8 mouse cellular contexts compared by ENCODE assay signal in genomic region chr5:105792331-105792801, GRCm38 (mm10).
DNase-seq lines count a peak whose midpoint lies in the region; ATAC-seq lines count a peak whose summit lies in the region.

No protein-coding gene starts in this region.

- peak; percentile 49; the same call in 1 of the 2 replicates for ATAC-seq in heart, embryonic 12.5 days (ENCODE audit: insufficient number of reproducible peaks, low FRiP score)
- peak; percentile 73 for ATAC-seq in kidney, embryonic 16.5 days (ENCODE audit: low FRiP score, low TSS enrichment)

- peak overlapping the region; percentile 67 for H3K27ac ChIP-seq in heart, embryonic 12.5 days (ENCODE audit: poor library complexity, severe bottlenecking)
- H3K27ac ChIP-seq in kidney, embryonic 16.5 days (ENCODE audit: low read length) = peak overlapping the region; percentile 92
- H3K27ac ChIP-seq in midbrain, embryonic 10.5 days (replicated peaks) = peak overlapping the region; percentile 35

- H3K9ac ChIP-seq in heart, embryonic 12.5 days = peak overlapping the region; percentile 55
- peak overlapping the region; percentile 51; the same call in 1 of the 2 replicates for H3K9ac ChIP-seq in kidney, embryonic 16.5 days (replicated peaks; ENCODE audit: low read length)

- H3K36me3 ChIP-seq in heart, embryonic 12.5 days = no peaks in the 10 kb centered on the region
- no peaks in the 10 kb centered on the region for H3K36me3 ChIP-seq in kidney, embryonic 16.5 days (ENCODE audit: insufficient read depth, low read length)
- H3K36me3 ChIP-seq in midbrain, embryonic 10.5 days = no peaks in the 10 kb centered on the region

- peak; percentile 64 for DNase-seq in 3134 (ENCODE audit: extremely low read depth, insufficient read length, low spot score)
- DNase-seq in cerebellum, adult 18-20 months = peak; percentile 54 to 57
- no peak for DNase-seq in midbrain, embryonic 10.5 days (ENCODE audit: low spot score)
- DNase-seq in natural killer cell, adult 2 months (ENCODE audit: low spot score in 2 of 2) = no peak
- DNase-seq in right cerebral cortex, adult 2 months (ENCODE audit: low spot score in 2 of 2) = no peak
- no peak for DNase-seq in layer of hippocampus, postnatal 14 days (ENCODE audit: low spot score in 2 of 2)

- peaks cover 42% of the 10 kb centered on the region for H3K27me3 ChIP-seq in heart, embryonic 12.5 days (replicated peaks)
- H3K27me3 ChIP-seq in kidney, embryonic 16.5 days (ENCODE audit: insufficient read depth, low read length) = no peaks in the 10 kb centered on the region
- no peaks in the 10 kb centered on the region for H3K27me3 ChIP-seq in midbrain, embryonic 10.5 days (ENCODE audit: low read depth, poor library complexity, severe bottlenecking)

- peaks cover 38% of the 10 kb centered on the region for H3K4me1 ChIP-seq in heart, embryonic 12.5 days (replicated peaks)
- peaks cover 84% of the 10 kb centered on the region for H3K4me1 ChIP-seq in kidney, embryonic 16.5 days (ENCODE audit: insufficient read depth, low read length)
- peaks cover 24% of the 10 kb centered on the region for H3K4me1 ChIP-seq in midbrain, embryonic 10.5 days

- H3K4me2 ChIP-seq in heart, embryonic 12.5 days = peak overlapping the region; percentile 61
- peak overlapping the region; percentile 46 for H3K4me2 ChIP-seq in kidney, embryonic 16.5 days (replicated peaks; ENCODE audit: low read depth, low read length)

- 8% methylated on average over 8 of the region's 8 CpGs for WGBS in heart, embryonic 12.5 days
- 36% methylated on average over 8 of the region's 8 CpGs for WGBS in kidney, embryonic 16.5 days
- WGBS in midbrain, embryonic 10.5 days = 43% methylated on average over 8 of the region's 8 CpGs

- peak overlapping the region; percentile 28 for H3K4me3 ChIP-seq in heart, embryonic 12.5 days
- H3K4me3 ChIP-seq in kidney, embryonic 16.5 days (ENCODE audit: low read length) = peak overlapping the region; percentile 7
- H3K4me3 ChIP-seq in midbrain, embryonic 10.5 days = no peak overlapping the region

- no peaks in the 10 kb centered on the region for H3K9me3 ChIP-seq in heart, embryonic 12.5 days (replicated peaks)
- no peaks in the 10 kb centered on the region for H3K9me3 ChIP-seq in kidney, embryonic 16.5 days (ENCODE audit: low read length)
- no peaks in the 10 kb centered on the region for H3K9me3 ChIP-seq in midbrain, embryonic 10.5 days (replicated peaks)

Comparison
In these comparisons a context has a peak if more than half of its experiments do, and no peak if none do; other contexts are left out.
1. DNase-seq: peak in 3134 (single experiment) and cerebellum, adult 18-20 months (2 of 2); none in midbrain, embryonic 10.5 days (single experiment), natural killer cell, adult 2 months (0 of 2), right cerebral cortex, adult 2 months (0 of 2) and layer of hippocampus, postnatal 14 days (0 of 2).
2. H3K27ac ChIP-seq: peak in every context shown above with its lines; median percentile 92 in kidney, embryonic 16.5 days; 67 in heart, embryonic 12.5 days; 35 in midbrain, embryonic 10.5 days.